Mouse (Mus musculus) CD8-positive naive resting alpha-beta T cell, adult 2 months (primary cell): Measurements from ENCODE around the gene Pla2r1.

Experiments
- DNase-seq, 2 experiments: peaks; one replicate each; pipeline ENCODE4 v3.0.0; 2022; ENCODE audit warnings: low read depth in 2 of 2, low spot score in 2 of 2

Gene Pla2r1

GRCm38 (mm10) chr2:60552902-60553682, at the start of gene Pla2r1:
TSS of gene Pla2r1 (minus strand) at chr2:60553308.
- no peak for DNase-seq

GRCm38 (mm10) chr2:60601326-60601725, 48.2 kb upstream of the Pla2r1 start:
- DNase-seq = no peak

- DNase-seq = no peak
These were observed 47.8 kb upstream of the Pla2r1 start for GRCm38 (mm10) chr2:60600863-60601262.

- DNase-seq = no peak
These were observed 30.3 kb upstream of the Pla2r1 start for GRCm38 (mm10) chr2:60583416-60583815.

GRCm38 (mm10) chr2:60554561-60554960, 1.5 kb upstream of the Pla2r1 start:
- no peak for DNase-seq

GRCm38 (mm10) chr2:60552177-60552901, 769 bp downstream of the Pla2r1 start:
- DNase-seq = no peak

- DNase-seq = no peak
These were observed 1.4 kb downstream of the Pla2r1 start for GRCm38 (mm10) chr2:60551673-60552072.

GRCm38 (mm10) chr2:60550521-60550920, 2.6 kb downstream of the Pla2r1 start:
- DNase-seq = no peak

GRCm38 (mm10) chr2:60549851-60550250, 3.3 kb downstream of the Pla2r1 start:
- DNase-seq = no peak

- no peak for DNase-seq
These were observed 7.0 kb downstream of the Pla2r1 start for GRCm38 (mm10) chr2:60546082-60546481.

GRCm38 (mm10) chr2:60544006-60544405, 9.1 kb downstream of the Pla2r1 start:
- DNase-seq = no peak

- no peak for DNase-seq
These were observed 11.4 kb downstream of the Pla2r1 start for GRCm38 (mm10) chr2:60541745-60542144.

- DNase-seq = no peak
These were observed 12.8 kb downstream of the Pla2r1 start for GRCm38 (mm10) chr2:60540346-60540745.

GRCm38 (mm10) chr2:60538710-60539109, 14.4 kb downstream of the Pla2r1 start:
- DNase-seq = no peak

GRCm38 (mm10) chr2:60538274-60538673, 14.8 kb downstream of the Pla2r1 start:
- no peak for DNase-seq

GRCm38 (mm10) chr2:60534755-60535154, 18.4 kb downstream of the Pla2r1 start:
- DNase-seq = no peak

- DNase-seq = no peak
These were observed 20.1 kb downstream of the Pla2r1 start for GRCm38 (mm10) chr2:60533026-60533425.

- no peak for DNase-seq
These were observed 20.6 kb downstream of the Pla2r1 start for GRCm38 (mm10) chr2:60532495-60532894.

- DNase-seq = no peak
These were observed 37.3 kb downstream of the Pla2r1 start for GRCm38 (mm10) chr2:60515817-60516216.

- DNase-seq = peak in 1 of 2 experiments; percentile 15
These were observed 38.2 kb downstream of the Pla2r1 start for GRCm38 (mm10) chr2:60514863-60515262.

GRCm38 (mm10) chr2:60510718-60511117, 42.4 kb downstream of the Pla2r1 start:
- DNase-seq = no peak

GRCm38 (mm10) chr2:60505145-60505544, 48.0 kb downstream of the Pla2r1 start:
- no peak for DNase-seq
